Mouse (Mus musculus): ENCODE measurements around the gene Chid1.
"Not testable (repeated sequence)": the region's sequence is repeated elsewhere in the genome, so short reads cannot be mapped to it uniquely, and the experiment has no call there.

The Chid1 gene

DNA sequence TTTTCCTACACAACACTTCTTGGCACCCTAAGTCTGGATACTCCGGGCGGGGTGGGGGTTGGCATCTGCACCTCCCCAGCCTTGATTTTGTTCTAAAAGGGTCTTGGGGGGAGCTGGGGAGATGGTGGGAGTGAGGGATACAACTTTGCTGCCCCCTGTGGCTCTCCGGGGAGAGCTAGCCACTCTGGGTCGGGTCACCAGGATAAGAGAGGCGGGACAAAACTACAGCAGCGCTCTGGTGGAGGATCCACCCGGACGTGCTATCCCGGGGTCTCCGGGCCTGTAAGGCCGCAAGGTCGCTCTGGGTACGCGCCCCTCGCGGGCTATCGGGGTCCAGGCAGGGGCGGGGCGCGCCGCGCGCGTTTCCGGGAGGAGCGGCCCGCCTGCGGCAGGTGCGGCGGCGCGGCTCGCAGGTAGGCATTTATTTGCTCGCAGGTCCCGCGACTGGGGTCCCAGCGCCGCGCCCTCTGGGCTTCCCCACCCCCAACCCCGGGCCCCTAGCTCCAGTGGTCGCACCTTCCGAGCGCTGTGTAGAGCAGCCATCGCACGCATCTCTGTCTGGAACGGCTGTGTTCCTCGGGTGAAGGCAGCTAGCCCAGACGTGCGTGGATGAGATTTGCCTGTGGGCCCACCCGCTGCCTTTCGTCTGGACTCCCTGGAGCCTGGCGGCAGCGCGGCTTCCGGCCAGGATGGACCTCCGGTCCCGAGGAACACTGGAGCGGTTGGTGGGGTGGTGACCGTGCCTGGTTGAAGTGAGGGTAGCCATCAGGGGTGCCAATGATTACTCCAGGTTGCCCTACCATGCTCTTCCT lies 77.9 kb downstream of the Chid1 start:
- DNase-seq (ENCODE audit: low spot score in 2 of 2) = no peak

GRCm38 (mm10) chr7:141460391-141461113 lies 79.1 kb downstream of the Chid1 start, which contains the start of gene Cracr2b:
Gene Cracr2b, plus strand, starts transcription at chr7:141461094.
- no peak for DNase-seq (ENCODE audit: low spot score in 2 of 2)

GRCm38 (mm10) chr7:141460001-141460390 lies 79.7 kb downstream of the Chid1 start:
- DNase-seq (ENCODE audit: low spot score in 2 of 2) = no peak

GRCm38 (mm10) chr7:141459301-141459711 lies 80.4 kb downstream of the Chid1 start:
- DNase-seq (ENCODE audit: low spot score in 2 of 2) = no peak

- no peak for DNase-seq (ENCODE audit: low spot score in 2 of 2)
Measured at GRCm38 (mm10) chr7:141458661-141459060, 81.0 kb downstream of the Chid1 start.

DNA sequence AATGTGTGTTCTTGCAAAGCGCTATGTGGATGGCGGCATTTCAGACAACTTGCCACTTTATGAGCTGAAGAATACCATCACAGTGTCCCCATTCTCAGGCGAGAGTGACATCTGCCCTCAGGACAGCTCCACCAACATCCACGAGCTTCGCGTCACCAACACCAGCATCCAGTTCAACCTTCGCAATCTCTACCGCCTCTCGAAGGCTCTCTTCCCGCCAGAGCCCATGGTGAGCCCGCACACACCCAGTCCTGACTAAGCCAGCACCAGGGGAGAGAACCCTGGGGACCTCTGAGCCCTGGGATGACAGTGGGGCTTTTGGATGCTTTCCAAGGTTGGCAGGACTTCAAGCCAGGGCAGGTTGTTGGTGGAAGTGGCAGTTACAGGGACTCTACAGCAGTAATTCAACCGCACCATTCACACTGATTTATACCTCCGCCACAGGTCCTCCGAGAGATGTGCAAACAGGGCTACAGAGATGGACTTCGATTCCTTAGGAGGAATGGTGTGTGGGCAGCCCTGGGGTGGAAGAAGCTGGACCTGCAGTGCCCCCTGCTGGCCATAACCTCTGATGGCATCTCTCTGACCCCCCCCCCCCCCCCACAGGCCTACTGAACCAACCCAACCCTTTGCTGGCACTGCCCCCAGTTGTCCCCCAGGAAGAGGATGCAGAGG lies 81.5 kb downstream of the Chid1 start:
- DNase-seq (ENCODE audit: low spot score in 2 of 2) = no peak

GRCm38 (mm10) chr7:141457236-141457635 lies 82.4 kb downstream of the Chid1 start:
- DNase-seq (ENCODE audit: low spot score in 2 of 2) = no peak

GRCm38 (mm10) chr7:141456739-141457138 lies 82.9 kb downstream of the Chid1 start:
- DNase-seq (ENCODE audit: low spot score in 2 of 2) = no peak

DNA sequence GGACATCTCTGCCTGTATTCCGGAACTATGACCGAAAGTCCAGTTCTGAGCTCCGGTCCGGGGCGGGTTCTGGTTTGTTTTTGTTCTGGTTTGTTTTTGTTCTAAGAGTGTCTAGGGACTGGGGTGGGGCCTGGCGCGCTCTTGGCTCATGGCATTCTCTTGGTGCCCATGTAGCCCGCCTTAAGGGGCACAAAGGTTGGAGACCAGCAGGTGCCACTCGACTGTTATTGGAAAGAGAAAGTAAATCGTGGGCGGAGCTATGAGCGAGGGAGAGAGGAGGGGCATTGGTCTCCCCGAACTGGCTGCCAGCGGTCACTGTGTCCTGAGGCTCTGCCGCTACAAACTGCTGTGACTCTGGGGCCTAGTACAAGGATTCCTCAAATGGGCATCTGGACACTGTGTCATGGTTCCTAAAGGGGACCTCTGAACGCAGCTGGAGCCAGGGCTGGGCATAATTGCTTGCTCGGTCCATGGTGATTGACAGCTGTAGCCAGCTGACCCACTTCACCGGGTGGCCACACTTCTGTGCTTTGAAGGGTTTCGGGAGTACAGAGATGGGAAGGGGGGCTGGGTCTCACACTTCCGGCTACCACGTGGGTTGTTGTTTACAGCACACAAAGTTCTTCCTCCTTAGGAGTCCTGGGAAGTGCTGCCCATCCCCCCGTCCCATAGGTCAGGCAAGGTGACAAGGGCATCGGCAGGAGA lies 83.9 kb downstream of the Chid1 start:
- no peak for DNase-seq (ENCODE audit: low spot score in 2 of 2)

GRCm38 (mm10) chr7:141454967-141455551 lies 84.6 kb downstream of the Chid1 start, which contains the start of gene Pnpla2:
Gene Pnpla2, plus strand, starts transcription at chr7:141455198.
- peak; percentile 87 to 89 for DNase-seq (ENCODE audit: low spot score in 2 of 2)

GRCm38 (mm10) chr7:141453636-141454035 lies 86.0 kb downstream of the Chid1 start:
- no peak for DNase-seq (ENCODE audit: low spot score in 2 of 2)

- no peak for DNase-seq (ENCODE audit: low spot score in 2 of 2)
Measured at GRCm38 (mm10) chr7:141451928-141452327, 87.7 kb downstream of the Chid1 start.

- peak; percentile 92 to 93 for DNase-seq (ENCODE audit: low spot score in 2 of 2)
Measured at GRCm38 (mm10) chr7:141447110-141447991, 92.3 kb downstream of the Chid1 start, which contains the start of gene Rplp2. Gene Rplp2, plus strand, starts transcription at chr7:141447370.

GRCm38 (mm10) chr7:141446374-141446773 lies 93.3 kb downstream of the Chid1 start:
- not testable (repeated sequence) for DNase-seq (ENCODE audit: low spot score in 2 of 2)

- no peak for DNase-seq (ENCODE audit: low spot score in 2 of 2)
Measured at GRCm38 (mm10) chr7:141443828-141444237, 95.8 kb downstream of the Chid1 start, which contains the start of gene Pidd1. Gene Pidd1, minus strand, starts transcription at chr7:141444025.

Measured in right cerebral cortex, postnatal 36 days (tissue).